Mouse (Mus musculus) T-helper 1 cell (primary cell): ENCODE measurements around the gene Gpr6.

ENCODE experiments used
- in situ Hi-C: fragments of 300-600 bp; cut with MboI, MseI; formaldehyde crosslinking; loops from one replicate; pipeline ENCODE4 v1.15.1; 2025; ENCODE audit warnings: high pct_unique_total_duplicates

The Gpr6 gene

GRCm38 (mm10) chr10:41072116-41072515 lies at the start of gene Gpr6:
Gpr6 (minus strand) TSS chr10:41072285.
- in situ Hi-C loops = no loop called here

- in situ Hi-C loops = no loop called here
These were observed 28.0 kb upstream of the Gpr6 start for GRCm38 (mm10) chr10:41100060-41100459.

GRCm38 (mm10) chr10:41098137-41098536 lies 26.1 kb upstream of the Gpr6 start:
- in situ Hi-C loops = no loop called here

GRCm38 (mm10) chr10:41088852-41089251 lies 16.8 kb upstream of the Gpr6 start:
- in situ Hi-C loops = no loop called here

GRCm38 (mm10) chr10:41071696-41072095 lies 389 bp downstream of the Gpr6 start:
- in situ Hi-C loops = no loop called here

GRCm38 (mm10) chr10:41070693-41071651 lies 1.1 kb downstream of the Gpr6 start:
- in situ Hi-C loops = no loop called here

- in situ Hi-C loops = no loop called here
These were observed 11.7 kb downstream of the Gpr6 start for GRCm38 (mm10) chr10:41060250-41060831.

- in situ Hi-C loops = no loop called here
These were observed 16.5 kb downstream of the Gpr6 start for GRCm38 (mm10) chr10:41055581-41055980.

- in situ Hi-C loops = no loop called here
These were observed 18.1 kb downstream of the Gpr6 start for GRCm38 (mm10) chr10:41054005-41054404.

GRCm38 (mm10) chr10:41042272-41042671 lies 29.8 kb downstream of the Gpr6 start:
- in situ Hi-C loops = no loop called here

- in situ Hi-C loops = no loop called here
These were observed 30.6 kb downstream of the Gpr6 start for GRCm38 (mm10) chr10:41041478-41041877.

- in situ Hi-C loops = no loop called here
These were observed 31.5 kb downstream of the Gpr6 start for GRCm38 (mm10) chr10:41040530-41041085.

GRCm38 (mm10) chr10:41038476-41038875 lies 33.6 kb downstream of the Gpr6 start:
- in situ Hi-C loops = no loop called here

GRCm38 (mm10) chr10:41037722-41038121 lies 34.4 kb downstream of the Gpr6 start:
- in situ Hi-C loops = no loop called here

- in situ Hi-C loops = no loop called here
These were observed 39.3 kb downstream of the Gpr6 start for GRCm38 (mm10) chr10:41032811-41033210.

- in situ Hi-C loops = loop anchor here (10.0 to 25.0 kb wide), 2 partner anchors 240 to 662 kb away; no protein-coding TSS in a partner anchor
These were observed 47.2 kb downstream of the Gpr6 start for GRCm38 (mm10) chr10:41024860-41025259.

- in situ Hi-C loops = loop anchor here (10.0 to 25.0 kb wide), 2 partner anchors 240 to 663 kb away; no protein-coding TSS in a partner anchor
These were observed 47.7 kb downstream of the Gpr6 start for GRCm38 (mm10) chr10:41024406-41024805.

- in situ Hi-C loops = loop anchor here (10.0 to 25.0 kb wide), 2 partner anchors 237 to 665 kb away; no protein-coding TSS in a partner anchor
These were observed 49.9 kb downstream of the Gpr6 start for GRCm38 (mm10) chr10:41022226-41022625.
